In the genomic region with DNA sequence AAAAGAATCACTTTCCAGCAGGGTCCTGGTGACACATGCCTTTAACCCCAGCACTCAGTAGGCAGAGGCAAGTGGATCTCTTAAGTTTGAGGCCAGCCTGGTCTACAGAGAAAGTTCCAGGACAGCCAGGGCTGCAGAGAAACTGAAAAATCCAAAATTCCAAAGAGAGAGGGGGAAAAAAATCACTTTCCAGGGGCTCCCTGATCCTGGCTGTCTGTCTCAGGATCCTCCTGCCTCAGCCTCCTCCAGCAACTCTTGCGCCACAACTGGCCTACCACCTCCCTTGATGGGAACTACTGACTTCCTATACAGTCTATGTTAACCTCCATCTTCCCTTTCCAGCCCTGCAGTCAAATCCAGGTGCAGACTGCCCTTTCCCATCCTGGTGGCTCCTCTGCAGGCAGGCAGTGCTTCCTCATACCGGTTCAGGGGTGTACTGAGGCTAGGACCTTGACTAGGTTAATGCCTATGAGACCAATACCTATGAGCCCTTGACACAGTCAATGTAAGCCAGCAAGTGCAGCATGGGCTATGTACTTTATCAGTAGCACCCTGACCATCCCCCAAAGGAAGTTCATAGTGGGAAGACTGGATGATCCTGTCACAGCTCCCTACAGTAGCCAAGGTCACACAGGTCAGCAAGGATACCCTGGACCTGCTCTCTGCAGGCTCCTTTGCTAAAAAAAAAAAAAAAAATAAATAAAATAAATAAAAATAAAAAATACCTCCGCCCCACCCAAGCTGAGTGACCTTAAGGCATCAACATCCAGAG, we compare ENCODE assay signal across 10 mouse cellular contexts. TPM values are rescaled to one million over a fixed set of nuclear protein-coding genes. Genes with fewer than 3 reads are reported as not detected.
DNase-seq lines count a peak whose midpoint lies in the region; ATAC-seq lines count a peak whose summit lies in the region.
"Had no signal": no experiment of that assay in that cellular context is flagged by ENCODE, and none has a peak within 500 bp of the region (broad histone marks: within the 10 kb centered on the region; RNA-seq: fewer than 3 reads in every experiment).

No protein-coding gene starts in this region.

- H3K27ac ChIP-seq in liver, embryonic 12.5 days: peak overlapping the region; percentile 41
- H3K27ac ChIP-seq: hindbrain, embryonic 15.5 days had no signal

- no peak overlapping the region for H3K4me3 ChIP-seq in liver, embryonic 12.5 days
- H3K4me3 ChIP-seq: hindbrain, embryonic 15.5 days had no signal

- no peak overlapping the region for H3K9ac ChIP-seq in liver, embryonic 12.5 days
- H3K9ac ChIP-seq: hindbrain, embryonic 15.5 days had no signal

- 91% methylated on average over 3 of the region's 3 CpGs for WGBS in liver, embryonic 12.5 days (ENCODE audit: insufficient replicate concordance)

- H3K4me2 ChIP-seq in liver, embryonic 12.5 days: no peak overlapping the region
- H3K4me2 ChIP-seq: hindbrain, embryonic 15.5 days had no signal

- peaks cover 46% of the 10 kb centered on the region for H3K4me1 ChIP-seq in liver, embryonic 12.5 days

- H3K27me3 ChIP-seq in liver, embryonic 12.5 days (replicated peaks): no peaks in the 10 kb centered on the region

- ATAC-seq in liver, embryonic 12.5 days: no peak

- H3K9me3 ChIP-seq in liver, embryonic 12.5 days (replicated peaks): no peaks in the 10 kb centered on the region
- H3K9me3 ChIP-seq: hindbrain, embryonic 15.5 days had no signal

- H3K36me3 ChIP-seq in liver, embryonic 12.5 days: peaks cover 32% of the 10 kb centered on the region
- H3K36me3 ChIP-seq: hindbrain, embryonic 15.5 days had no signal

- peak; percentile 25 for DNase-seq in adrenal gland, adult 2 months
- no peak for DNase-seq in adrenal gland, postnatal 10 days
- DNase-seq in kidney, postnatal 10 days: peak; percentile 28
- no peak for DNase-seq in kidney, adult 18-20 months
- peak; percentile 48 for DNase-seq in embryo, embryonic 10.5 days (ENCODE audit: low spot score)
- DNase-seq in frontal cortex, postnatal 25 days (ENCODE audit: low spot score in 2 of 2): no peak
- DNase-seq in thymus, postnatal 36 days: no peak
- DNase-seq: left cerebral cortex, postnatal 4 days had no signal

RNA-seq across cellular contexts. Expression of a gene that starts 5.7 kb away (rescaled TPM):
- 100 to 1,000 TPM; 191 to 215 TPM for total RNA-seq in adrenal gland, adult 2 months (2021)
- polyA plus RNA-seq in adrenal gland, adult 2 months (2012; rRNA removed): 458 and 470 TPM in 2 replicates
- 100 to 1,000 TPM; 190 to 228 TPM for total RNA-seq in adrenal gland, postnatal 10 days (2021)
- 23.9 and 24.2 TPM in 2 replicates for polyA plus RNA-seq in liver, embryonic 12.5 days (2016; fragmentation: Nextera tagmentation; extraction: Ambion mirVana)

Comparison
In these comparisons a context has a peak if more than half of its experiments do, and no peak if none do; other contexts are left out.
1. DNase-seq: peak in adrenal gland, adult 2 months (single experiment), kidney, postnatal 10 days (single experiment) and embryo, embryonic 10.5 days (single experiment); none in adrenal gland, postnatal 10 days (single experiment), kidney, adult 18-20 months (single experiment), frontal cortex, postnatal 25 days (0 of 2) and thymus, postnatal 36 days (0 of 2).